Mouse (Mus musculus) gastrocnemius, adult 2 months (tissue): ENCODE data around the gene Cdh1. TPM values are rescaled to one million over a fixed set of nuclear protein-coding genes. Genes with fewer than 3 reads are reported as not detected.
"Not testable (repeated sequence)": the region's sequence is repeated elsewhere in the genome, so short reads cannot be mapped to it uniquely, and the experiment has no call there.

Experiments used
- DNase-seq: peaks from one replicate; pipeline ENCODE4 v3.0.0; 2022
- H3K27ac ChIP-seq: fragments of 200-600 bp; 2 replicates; pipeline ENCODE4 v1.8.1; 2022; ENCODE audit warnings: mild to moderate bottlenecking
- H3K4me3 ChIP-seq: fragments of 200-600 bp; 2 replicates; pipeline ENCODE4 v1.8.1; 2022; ENCODE audit warnings: mild to moderate bottlenecking, moderate library complexity
- CTCF ChIP-seq: fragments of 200-600 bp; IDR thresholded peaks from 2 replicates; pipeline ENCODE4 v1.8.1; 2022; ENCODE audit warnings: antibody characterized with exemption, mild to moderate bottlenecking, moderate library complexity
- intact Hi-C: fragments of 180-260 bp; cut with DNase I; formaldehyde crosslinking; loops from one replicate; pipeline ENCODE4 v1.15.1; 2025
- long read RNA-seq, 2 experiments: library from polyadenylated mRNA; stranded (forward); transcript quantifications; one replicate each; pipeline ENCODE4 v2.0.0; 2021
- total RNA-seq, 2 experiments: library from RNA; stranded (reverse); gene quantifications; 2 replicates each; pipeline ENCODE4 v1.2.3; 2021

Gene Cdh1
- under 1 TPM; 0.17 to 0.51 TPM for total RNA-seq
- long read RNA-seq, experiment 1, result 0 reads
- long read RNA-seq, experiment 2, result 0 reads

DNA sequence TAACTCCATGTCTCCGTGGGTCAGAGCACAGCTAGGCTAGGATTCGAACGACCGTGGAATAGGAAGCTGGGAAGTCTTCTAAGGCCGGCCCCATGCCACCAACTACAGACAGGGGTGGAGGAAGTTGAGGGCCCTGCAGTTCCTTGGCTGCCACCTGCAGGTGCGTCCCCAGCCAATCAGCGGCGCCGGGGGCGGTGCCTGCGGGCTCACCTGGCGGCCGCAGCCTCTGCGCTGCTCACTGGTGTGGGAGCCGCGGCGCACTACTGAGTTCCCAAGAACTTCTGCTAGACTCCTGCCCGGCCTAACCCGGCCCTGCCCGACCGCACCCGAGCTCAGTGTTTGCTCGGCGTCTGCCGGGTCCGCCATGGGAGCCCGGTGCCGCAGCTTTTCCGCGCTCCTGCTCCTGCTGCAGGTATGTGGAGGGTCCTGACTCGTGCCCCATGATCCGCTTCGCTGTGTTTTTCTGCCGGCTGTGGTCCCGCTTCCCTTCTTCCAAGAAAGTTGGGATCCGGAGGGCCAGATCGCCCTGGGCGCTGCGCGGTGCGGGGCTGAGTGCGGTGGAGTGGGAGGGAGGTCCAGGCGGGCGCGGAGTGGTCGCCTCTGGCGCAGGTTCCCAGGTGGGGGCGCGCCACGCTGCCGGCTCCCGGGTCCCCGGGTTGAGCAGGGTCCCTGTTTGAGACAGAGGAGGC, at the start of gene Cdh1:
TSS of gene Cdh1 (plus strand) at position 221 of the 689 bp plus-strand sequence.
- peak; percentile 22 for DNase-seq
- H3K27ac ChIP-seq, result no peak within 1 kb of the TSS
- intact Hi-C loops, result no loop called here
- H3K4me3 ChIP-seq, result peak within 1 kb of the TSS; percentile 68
- no peak for TF ChIP-seq CTCF

DNA sequence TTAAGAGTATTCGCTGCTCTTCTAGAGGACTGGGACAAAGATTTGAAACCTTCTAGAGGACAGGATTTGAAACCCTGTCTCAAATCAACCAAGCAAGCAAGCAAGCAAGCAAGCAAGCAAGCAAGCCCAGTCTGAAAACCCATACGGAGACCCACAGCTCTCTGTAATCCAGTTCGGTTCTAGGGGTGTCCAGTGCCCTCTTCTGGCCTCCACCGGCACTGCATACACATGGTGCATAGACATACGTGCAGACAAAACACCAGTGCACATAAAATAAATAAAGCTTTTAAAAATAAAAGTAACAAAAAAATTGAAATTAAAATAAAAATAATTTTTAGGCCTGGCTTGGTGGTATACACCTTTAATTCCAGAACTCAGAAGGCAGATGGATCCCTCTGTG, 49.1 kb upstream of the Cdh1 start:
- no peak overlapping the region for H3K4me3 ChIP-seq
- TF ChIP-seq CTCF, result no peak
- no peak overlapping the region for H3K27ac ChIP-seq
- no peak for DNase-seq
- intact Hi-C loops, result no loop called here

DNA sequence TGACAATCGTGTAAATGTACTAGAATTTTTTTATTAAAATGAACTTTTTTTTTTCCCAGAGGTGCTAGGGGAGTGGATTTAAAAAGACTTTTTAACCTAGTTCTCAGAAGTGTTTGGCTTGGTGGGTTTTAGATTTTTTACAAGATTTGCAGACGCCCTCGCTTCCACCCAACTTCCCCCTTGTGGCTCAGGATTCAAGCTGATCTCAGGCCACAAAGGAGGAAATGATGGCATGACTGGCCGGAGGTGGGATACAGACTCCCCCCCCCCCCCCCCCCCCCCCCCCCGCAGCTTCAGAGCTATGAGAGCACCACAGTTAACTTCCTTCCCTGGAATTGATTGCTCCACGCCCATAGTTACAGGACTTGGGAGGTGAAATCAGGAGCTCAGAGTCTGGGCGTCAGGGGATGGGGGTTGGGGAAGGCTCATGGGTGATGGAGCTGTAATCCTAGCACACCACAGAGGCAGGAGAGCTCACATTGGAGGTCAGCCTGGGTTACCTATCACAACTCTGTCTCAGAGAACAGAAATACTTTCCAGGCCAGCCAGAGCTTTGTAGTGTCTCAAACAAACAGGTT, 47.0 kb upstream of the Cdh1 start:
- TF ChIP-seq CTCF, result no peak
- intact Hi-C loops, result no loop called here
- Histone ChIP-seq H3K27ac (no peak overlapping the region), H3K4me3 (no peak overlapping the region)
- DNase-seq, result no peak

DNA sequence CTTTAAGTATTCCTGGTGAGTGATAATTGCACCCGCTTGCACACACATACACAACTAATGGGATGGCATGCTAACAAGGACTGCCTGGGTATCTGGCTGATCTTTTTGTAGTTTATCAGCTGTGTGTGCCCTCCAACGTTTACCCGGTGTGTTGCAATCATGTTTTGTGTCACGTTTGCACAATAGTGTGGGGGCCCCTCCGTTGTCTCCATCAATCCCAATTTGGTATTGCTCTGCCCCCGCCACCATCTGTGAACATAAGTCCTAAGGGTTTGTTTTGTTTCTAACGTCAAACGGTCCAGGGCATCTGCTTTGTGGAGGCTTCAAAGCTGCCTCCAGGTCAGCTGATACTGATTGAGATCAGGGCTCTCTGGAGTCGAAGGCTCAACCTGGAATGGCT, 43.3 kb upstream of the Cdh1 start:
- H3K27ac ChIP-seq, result no peak overlapping the region
- H3K4me3 ChIP-seq, result no peak overlapping the region
- intact Hi-C loops, result no loop called here
- no peak for TF ChIP-seq CTCF
- DNase-seq, result no peak

DNA sequence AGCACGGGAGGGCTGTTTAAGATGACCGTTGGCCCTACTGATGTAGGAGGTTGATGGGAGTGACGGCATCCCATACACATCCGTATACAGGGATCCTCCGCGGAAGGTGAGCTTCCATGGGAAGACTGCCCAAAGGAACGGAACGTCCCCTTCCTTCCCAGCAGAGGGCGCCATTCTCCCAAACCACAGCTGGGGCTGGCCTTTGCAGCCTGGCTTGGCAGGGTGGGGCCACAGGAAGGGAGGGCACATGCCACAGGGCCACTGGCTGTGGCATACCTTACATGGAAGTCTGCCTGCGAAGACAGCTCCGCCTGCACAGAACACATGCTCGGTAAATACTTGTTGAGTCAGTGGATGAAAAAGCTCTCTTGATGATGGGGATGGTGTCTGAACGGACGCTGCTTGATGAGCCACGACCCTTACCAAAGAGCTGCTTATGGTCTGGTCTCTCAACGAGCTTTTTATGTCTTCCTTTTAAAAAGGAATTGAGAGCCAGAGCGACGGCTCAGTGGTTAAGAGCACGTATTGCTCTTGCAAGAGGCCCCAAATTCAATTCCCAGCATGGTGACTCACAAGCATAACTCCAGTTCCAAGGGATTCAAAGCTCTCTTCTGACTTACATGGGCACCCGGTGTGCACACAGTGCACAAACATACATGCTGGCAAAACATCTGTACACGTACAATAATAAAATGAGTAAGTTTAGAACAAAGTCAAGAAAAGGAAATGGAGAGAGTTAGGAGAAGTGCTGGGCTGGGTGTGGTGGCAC, 41.9 kb upstream of the Cdh1 start:
- peak; percentile 87 for DNase-seq
- Histone ChIP-seq H3K27ac (0 out of 2 replicates have a peak overlapping the region, but pooled peaks have one; percentile 1), H3K4me3 (no peak overlapping the region; the same call in 1 of the 2 replicates)
- peak; percentile 88 for TF ChIP-seq CTCF
- intact Hi-C loops, result loop anchor here (1.0 kb wide), 1 partner anchor 86 kb away; no protein-coding TSS in a partner anchor

DNA sequence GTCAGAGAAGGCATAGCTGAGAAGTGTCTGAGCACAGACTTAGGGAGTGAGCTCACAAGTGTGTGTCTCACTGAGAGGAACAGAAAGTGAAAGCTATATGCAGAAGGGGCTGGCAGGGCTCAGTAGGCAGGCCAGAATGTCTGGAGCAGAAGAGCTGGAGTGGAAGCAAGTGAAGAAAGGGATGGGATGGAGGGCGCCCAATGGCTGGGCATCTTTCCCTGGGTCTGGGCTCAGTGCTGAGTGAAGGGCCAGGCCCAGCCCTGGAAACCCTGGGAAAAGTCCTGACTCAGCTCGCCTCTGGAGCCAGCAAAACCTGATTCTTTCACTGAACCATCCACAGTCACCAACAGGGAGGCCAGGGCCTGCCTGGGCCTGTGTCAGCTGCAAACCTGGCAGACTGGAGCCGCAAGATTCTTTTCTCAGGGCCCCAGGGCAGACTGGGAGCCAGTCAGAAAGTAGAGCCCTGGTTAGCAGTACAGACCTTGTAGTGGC, 39.4 kb upstream of the Cdh1 start:
- intact Hi-C loops, result no loop called here

DNA sequence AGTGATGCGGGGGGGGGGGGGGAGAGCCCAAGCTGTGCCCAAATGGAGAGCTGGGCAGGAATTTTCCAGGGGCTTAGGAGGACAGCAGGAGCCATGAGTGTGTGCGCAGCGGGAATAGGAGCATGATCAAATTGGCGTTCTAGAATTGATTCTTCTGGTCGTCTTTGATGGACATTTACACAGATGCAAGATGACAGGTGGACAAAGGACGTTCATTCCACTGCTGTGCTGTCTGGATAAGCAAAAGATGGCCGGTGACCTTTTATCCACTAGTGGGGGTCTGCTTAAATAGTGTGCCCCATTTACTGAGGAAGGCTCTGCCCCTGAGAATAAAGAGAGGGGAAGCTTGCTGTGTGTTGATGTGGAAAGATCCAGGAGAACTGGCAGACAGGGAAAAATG, 34.1 kb upstream of the Cdh1 start:
- TF ChIP-seq CTCF, result no peak
- no peak for DNase-seq
- intact Hi-C loops, result no loop called here
- Histone ChIP-seq H3K4me3 (no peak overlapping the region), H3K27ac (no peak overlapping the region)

More for the DNA sequence above, 39.4 kb upstream of the Cdh1 start:
- peak; percentile 57 for DNase-seq
- Histone ChIP-seq H3K27ac (peak overlapping the region; percentile 50), H3K4me3 (no peak overlapping the region)
- TF ChIP-seq CTCF, result no peak

DNA sequence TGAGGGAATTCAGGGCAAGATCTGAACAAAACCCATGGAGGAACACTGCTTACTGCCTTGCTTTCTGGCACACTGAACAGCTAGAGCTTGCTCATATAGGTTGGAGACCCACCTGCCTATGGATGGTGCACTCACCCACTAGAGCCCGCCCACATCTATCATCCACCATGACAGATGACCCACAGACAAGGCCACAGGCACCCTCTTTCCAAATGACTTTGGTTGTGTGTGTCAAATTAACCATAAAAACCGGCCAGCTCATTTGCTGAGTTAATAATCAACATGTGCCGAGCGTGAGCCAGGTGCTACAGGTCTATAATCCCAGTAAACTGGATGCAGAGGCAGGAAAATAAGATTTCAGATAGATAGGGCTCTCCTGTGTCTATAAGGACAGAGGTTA, 32.8 kb upstream of the Cdh1 start:
- intact Hi-C loops, result no loop called here
- Histone ChIP-seq H3K27ac (no peak overlapping the region), H3K4me3 (no peak overlapping the region)
- no peak for TF ChIP-seq CTCF
- DNase-seq, result no peak

DNA sequence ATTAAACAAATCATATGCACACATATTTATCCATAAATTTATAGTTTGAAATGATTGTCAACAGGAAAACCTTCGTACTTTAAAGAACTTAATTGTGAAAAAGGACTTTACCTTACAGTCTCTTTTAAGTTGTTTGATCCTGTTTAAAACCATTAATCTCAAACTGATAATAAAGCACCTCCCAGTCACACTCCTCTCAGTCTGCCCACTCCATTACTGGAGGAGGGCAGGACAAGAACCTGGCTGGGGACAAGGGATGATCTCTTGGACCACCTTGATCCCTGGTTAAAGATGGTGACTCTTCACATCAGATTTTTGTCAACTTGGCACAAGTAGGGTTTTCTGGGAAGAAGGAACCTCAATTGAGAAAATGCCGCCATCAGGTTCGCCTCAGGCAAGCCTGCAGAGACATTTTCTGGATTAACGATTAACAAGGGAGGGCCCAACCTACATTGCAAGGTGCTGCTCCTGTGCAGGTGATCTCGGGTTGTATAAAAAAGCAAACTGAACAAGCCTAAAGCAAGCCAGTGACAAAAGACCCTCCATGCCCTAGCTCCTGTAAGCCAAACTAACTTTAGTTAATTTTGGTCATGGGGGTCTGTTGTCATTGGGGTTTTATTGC, 31.5 kb upstream of the Cdh1 start:
- intact Hi-C loops, result no loop called here
- H3K27ac ChIP-seq, result no peak overlapping the region
- no peak for TF ChIP-seq CTCF
- no peak overlapping the region for H3K4me3 ChIP-seq
- DNase-seq, result no peak

DNA sequence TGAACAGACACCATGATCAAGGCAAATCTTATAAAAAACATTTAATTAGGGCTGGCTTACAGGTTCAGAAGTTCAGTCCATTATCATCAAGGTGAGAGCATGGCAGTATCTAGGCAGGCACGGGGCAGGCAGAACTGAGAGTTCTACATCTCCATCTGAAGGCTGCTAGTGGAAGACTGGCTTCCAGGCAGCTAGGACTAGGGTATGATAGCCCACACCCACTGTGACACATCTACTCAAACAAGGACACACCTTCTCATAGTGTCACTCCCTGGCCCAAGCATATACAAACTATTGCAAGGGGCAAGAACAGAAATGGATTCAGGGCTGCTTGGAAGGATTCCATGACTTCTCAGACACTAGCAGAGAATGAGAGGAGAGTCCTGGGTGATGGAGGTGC, 31.0 kb upstream of the Cdh1 start:
- DNase-seq, H3K27ac ChIP-seq, intact Hi-C loops, H3K4me3 ChIP-seq: not testable (repeated sequence)

DNA sequence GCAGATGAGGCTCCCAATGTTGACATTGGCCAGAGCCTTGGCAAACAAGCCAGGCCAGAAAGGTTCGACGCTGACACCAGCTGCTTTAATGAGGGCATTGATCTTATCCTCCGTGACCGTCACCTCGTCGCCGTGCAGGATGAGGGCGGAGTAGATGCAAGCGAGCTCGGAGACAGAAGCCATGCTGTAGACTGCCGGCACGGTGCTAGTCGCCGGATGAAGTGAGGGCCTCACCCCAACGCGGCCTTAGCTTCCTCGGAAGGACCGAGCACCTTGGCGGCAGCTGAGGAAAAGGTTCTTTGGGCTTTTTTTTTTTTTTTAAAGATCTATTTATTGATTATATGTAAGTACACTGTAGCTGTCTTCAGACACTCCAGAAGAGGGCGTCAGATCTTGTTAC, 30.0 kb upstream of the Cdh1 start, which contains the start of gene Gm10073:
TSS of gene Gm10073 (minus strand) at position 294 of the 400 bp plus-strand sequence.
- intact Hi-C loops, H3K27ac ChIP-seq, H3K4me3 ChIP-seq, DNase-seq: not testable (repeated sequence)

DNA sequence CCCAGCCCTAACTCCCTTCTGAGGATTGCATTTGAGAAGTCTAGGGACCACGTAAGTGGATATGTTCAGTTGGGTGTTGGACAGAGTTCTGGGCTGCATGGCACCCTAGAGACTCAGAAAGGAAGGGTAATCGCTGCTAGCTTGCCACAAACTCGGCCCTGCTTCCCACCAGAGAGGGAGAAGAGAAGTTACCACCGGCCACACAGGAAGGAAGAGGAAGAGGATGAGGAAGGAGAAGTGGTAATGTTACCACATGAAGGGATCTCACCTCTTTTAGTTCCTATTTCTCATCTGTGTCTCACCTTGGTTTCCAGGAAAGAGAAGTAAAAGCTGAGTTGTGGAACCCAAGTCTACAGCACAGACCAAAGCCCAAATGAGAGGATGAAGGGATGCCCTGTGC, 28.9 kb upstream of the Cdh1 start:
- intact Hi-C loops, result no loop called here
- TF ChIP-seq CTCF, result no peak
- no peak for DNase-seq
- H3K4me3 ChIP-seq, result no peak overlapping the region
- H3K27ac ChIP-seq, result no peak overlapping the region
